Mouse (Mus musculus): ENCODE results near the gene 1700001C19Rik. TPM values are rescaled to one million over a fixed set of nuclear protein-coding genes. Genes with fewer than 3 reads are reported as not detected.

Gene 1700001C19Rik
- total RNA-seq, 1 experiment = 0.85 TPM

GRCm38 (mm10) chr17:47384064-47384463 is 53.1 kb downstream of the 1700001C19Rik start:
- no peak for DNase-seq (ENCODE audit: low read depth, low spot score)
- no peak overlapping the region for H3K9ac ChIP-seq (ENCODE audit: insufficient read depth, low read depth, low read length, poor library complexity, severe bottlenecking)
- H3K36me3 ChIP-seq (ENCODE audit: control insufficient read depth, insufficient read depth, low read length, poor library complexity, severe bottlenecking) = peaks cover 3% of the 10 kb centered on the region
- H3K4me3 ChIP-seq (ENCODE audit: insufficient read depth in 1 of 2, low read depth in 1 of 2, low read length in 2 of 2, poor library complexity in 1 of 2, severe bottlenecking in 1 of 2) = no peak overlapping the region
- H3K27ac ChIP-seq (ENCODE audit: insufficient read depth, low read depth, low read length, poor library complexity, severe bottlenecking) = no peak overlapping the region
- in situ Hi-C loops (cut with MboI; ENCODE audit: low sequenced_read_pairs in 2 of 2, unreplicated experiment in 2 of 2) = no loop called here
- H3K4me1 ChIP-seq (ENCODE audit: control insufficient read depth in 2 of 2, insufficient read depth in 2 of 2, low read length in 2 of 2, poor library complexity in 1 of 2) = 0 out of 4 replicates have a peak, but pooled peaks cover 0 to under 1% of the 10 kb centered on the region in 2 experiments
- H3K9me3 ChIP-seq (ENCODE audit: control insufficient read depth, insufficient read depth, low read depth, low read length) = no peaks in the 10 kb centered on the region
- TF ChIP-seq ZC3H11A (IDR thresholded peaks at IDR 0.05; ENCODE audit: borderline replicate concordance, low read depth, low read length) (no peak), ZNF384 (IDR thresholded peaks at IDR 0.05; ENCODE audit: low read depth, low read length) (no peak), MAFK (IDR thresholded peaks at IDR 0.05; ENCODE audit: insufficient read depth, low read depth, low read length) (no peak), CHD2 (IDR thresholded peaks at IDR 0.05; ENCODE audit: low read depth, low read length) (no peak), HCFC1 (IDR thresholded peaks at IDR 0.05; ENCODE audit: borderline replicate concordance, insufficient read depth, low read length) (no peak)

DNA sequence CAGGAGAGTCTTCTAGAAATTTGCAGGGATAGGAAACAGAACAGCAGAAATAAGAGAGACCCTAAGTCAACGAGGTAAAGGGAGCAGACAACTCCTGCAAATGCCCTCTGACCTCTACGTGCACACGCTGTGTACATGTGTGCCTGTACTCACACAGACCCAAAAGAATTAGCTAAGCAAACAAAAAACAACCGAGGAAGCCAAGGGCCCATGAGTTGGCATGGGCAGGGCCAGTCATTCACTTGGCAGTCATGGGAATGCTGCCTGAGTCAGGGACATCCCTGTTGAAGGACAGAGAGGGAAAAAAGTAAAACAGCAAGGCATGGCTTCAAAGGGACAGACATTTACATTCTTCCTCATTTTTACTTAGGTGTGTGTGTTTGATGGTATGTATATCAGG is 53.9 kb downstream of the 1700001C19Rik start:
- no peaks in the 10 kb centered on the region for H3K4me1 ChIP-seq (ENCODE audit: control insufficient read depth in 2 of 2, insufficient read depth in 2 of 2, low read length in 2 of 2, poor library complexity in 1 of 2)
- DNase-seq (ENCODE audit: low read depth, low spot score) = no peak
- TF ChIP-seq ZNF384 (IDR thresholded peaks at IDR 0.05; ENCODE audit: low read depth, low read length) (no peak), CHD2 (IDR thresholded peaks at IDR 0.05; ENCODE audit: low read depth, low read length) (no peak), ZC3H11A (IDR thresholded peaks at IDR 0.05; ENCODE audit: borderline replicate concordance, low read depth, low read length) (no peak), HCFC1 (IDR thresholded peaks at IDR 0.05; ENCODE audit: borderline replicate concordance, insufficient read depth, low read length) (no peak), MAFK (IDR thresholded peaks at IDR 0.05; ENCODE audit: insufficient read depth, low read depth, low read length) (no peak)
- H3K9me3 ChIP-seq (ENCODE audit: control insufficient read depth, insufficient read depth, low read depth, low read length) = no peaks in the 10 kb centered on the region
- no peak overlapping the region for H3K9ac ChIP-seq (ENCODE audit: insufficient read depth, low read depth, low read length, poor library complexity, severe bottlenecking)
- in situ Hi-C loops (cut with MboI; ENCODE audit: low sequenced_read_pairs in 2 of 2, unreplicated experiment in 2 of 2) = no loop called here
- H3K36me3 ChIP-seq (ENCODE audit: control insufficient read depth, insufficient read depth, low read length, poor library complexity, severe bottlenecking) = peaks cover 8% of the 10 kb centered on the region
- H3K27ac ChIP-seq (ENCODE audit: insufficient read depth, low read depth, low read length, poor library complexity, severe bottlenecking) = no peak overlapping the region
- no peak overlapping the region for H3K4me3 ChIP-seq (ENCODE audit: insufficient read depth in 1 of 2, low read depth in 1 of 2, low read length in 2 of 2, poor library complexity in 1 of 2, severe bottlenecking in 1 of 2)

- DNase-seq (ENCODE audit: low read depth, low spot score) = no peak
- H3K27ac ChIP-seq (ENCODE audit: insufficient read depth, low read depth, low read length, poor library complexity, severe bottlenecking) = no peak overlapping the region
- no peak overlapping the region for H3K4me3 ChIP-seq (ENCODE audit: insufficient read depth in 1 of 2, low read depth in 1 of 2, low read length in 2 of 2, poor library complexity in 1 of 2, severe bottlenecking in 1 of 2)
- in situ Hi-C loops (cut with MboI; ENCODE audit: low sequenced_read_pairs in 2 of 2, unreplicated experiment in 2 of 2) = no loop called here
- TF ChIP-seq MAFK (IDR thresholded peaks at IDR 0.05; ENCODE audit: insufficient read depth, low read depth, low read length) (no peak), ZC3H11A (IDR thresholded peaks at IDR 0.05; ENCODE audit: borderline replicate concordance, low read depth, low read length) (no peak), ZNF384 (IDR thresholded peaks at IDR 0.05; ENCODE audit: low read depth, low read length) (no peak), HCFC1 (IDR thresholded peaks at IDR 0.05; ENCODE audit: borderline replicate concordance, insufficient read depth, low read length) (no peak)
- H3K9ac ChIP-seq (ENCODE audit: insufficient read depth, low read depth, low read length, poor library complexity, severe bottlenecking) = no peak overlapping the region
- no peaks in the 10 kb centered on the region for H3K9me3 ChIP-seq (ENCODE audit: control insufficient read depth, insufficient read depth, low read depth, low read length)
- peaks cover 0 to 2% of the 10 kb centered on the region in 2 experiments; a peak in 1 of 4 replicates for H3K4me1 ChIP-seq (ENCODE audit: control insufficient read depth in 2 of 2, insufficient read depth in 2 of 2, low read length in 2 of 2, poor library complexity in 1 of 2)
- peaks cover 13% of the 10 kb centered on the region for H3K36me3 ChIP-seq (ENCODE audit: control insufficient read depth, insufficient read depth, low read length, poor library complexity, severe bottlenecking)
These were observed 55.3 kb downstream of the 1700001C19Rik start for GRCm38 (mm10) chr17:47381917-47382316.

DNA sequence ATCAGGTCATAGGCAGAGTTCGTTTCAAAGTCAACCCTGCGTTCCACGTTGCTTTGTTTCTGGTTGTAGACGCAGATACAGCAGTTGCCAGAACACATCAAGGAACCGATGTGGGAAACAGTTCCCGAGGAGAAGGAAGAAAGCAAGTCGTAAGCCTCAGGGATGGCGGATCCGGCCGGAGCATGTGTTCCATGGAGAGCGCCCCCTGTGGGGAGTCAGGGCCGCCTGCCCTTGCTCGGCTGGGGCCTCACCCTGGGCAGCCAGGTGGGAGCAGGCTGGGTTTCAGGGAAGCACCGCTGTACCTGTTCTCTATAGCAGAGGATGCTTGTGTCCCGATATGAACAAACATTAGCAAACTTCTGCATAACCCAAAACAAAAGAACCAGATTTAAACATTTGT is 59.0 kb downstream of the 1700001C19Rik start:
- H3K9ac ChIP-seq (ENCODE audit: insufficient read depth, low read depth, low read length, poor library complexity, severe bottlenecking) = no peak overlapping the region
- in situ Hi-C loops (cut with MboI; ENCODE audit: low sequenced_read_pairs in 2 of 2, unreplicated experiment in 2 of 2) = no loop called here
- H3K4me3 ChIP-seq (ENCODE audit: insufficient read depth in 1 of 2, low read depth in 1 of 2, low read length in 2 of 2, poor library complexity in 1 of 2, severe bottlenecking in 1 of 2) = no peak overlapping the region
- TF ChIP-seq CHD2 (IDR thresholded peaks at IDR 0.05; ENCODE audit: low read depth, low read length) = no peak
- no peak for TF ChIP-seq MAFK (IDR thresholded peaks at IDR 0.05; ENCODE audit: insufficient read depth, low read depth, low read length)
- no peak for TF ChIP-seq ZNF384 (IDR thresholded peaks at IDR 0.05; ENCODE audit: low read depth, low read length)
- no peak for TF ChIP-seq ZC3H11A (IDR thresholded peaks at IDR 0.05; ENCODE audit: borderline replicate concordance, low read depth, low read length)
- TF ChIP-seq HCFC1 (IDR thresholded peaks at IDR 0.05; ENCODE audit: borderline replicate concordance, insufficient read depth, low read length) = no peak
- no peak overlapping the region for H3K27ac ChIP-seq (ENCODE audit: insufficient read depth, low read depth, low read length, poor library complexity, severe bottlenecking)
- H3K36me3 ChIP-seq (ENCODE audit: control insufficient read depth, insufficient read depth, low read length, poor library complexity, severe bottlenecking) = peaks cover 36% of the 10 kb centered on the region
- H3K4me1 ChIP-seq (ENCODE audit: control insufficient read depth in 2 of 2, insufficient read depth in 2 of 2, low read length in 2 of 2, poor library complexity in 1 of 2) = peaks cover 0 to 2% of the 10 kb centered on the region in 2 experiments; a peak in 1 of 4 replicates
- H3K9me3 ChIP-seq (ENCODE audit: control insufficient read depth, insufficient read depth, low read depth, low read length) = no peaks in the 10 kb centered on the region
- DNase-seq (ENCODE audit: low read depth, low spot score) = no peak

All from ES-E14 (cell line).